In genomic region chr1:165018692-165019309, GRCm38 (mm10) we compare ENCODE assay signal across 8 mouse cellular contexts.
A peak's percentile ranks its signal among the peaks of the same experiment; 100 is the strongest.
DNase-seq lines count a peak whose midpoint lies in the region; ATAC-seq and TF ChIP-seq lines count a peak whose summit lies in the region.

No protein-coding gene starts in this region.

- DNase-seq in Muller cell, postnatal 12 days (ENCODE audit: inconsistent ontology term) = peak; percentile 76
- DNase-seq in midbrain, embryonic 10.5 days (ENCODE audit: low spot score) = peak; percentile 77
- DNase-seq in stomach, postnatal 0 days (ENCODE audit: low spot score) = peak; percentile 79
- DNase-seq in thymus, postnatal 36 days = no peak

- H3K4me2 ChIP-seq in embryonic facial prominence, embryonic 13.5 days = peak overlapping the region; percentile 59
- H3K4me2 ChIP-seq in intestine, embryonic 15.5 days (replicated peaks) = peak overlapping the region; percentile 59
- H3K4me2 ChIP-seq in stomach, postnatal 0 days (replicated peaks; ENCODE audit: low read depth) = peak overlapping the region; percentile 40

- H3K9me3 ChIP-seq in E14TG2a.4 (ENCODE audit: low read length) = no peaks in the 10 kb centered on the region
- H3K9me3 ChIP-seq in embryonic facial prominence, embryonic 13.5 days = no peaks in the 10 kb centered on the region
- no peaks in the 10 kb centered on the region for H3K9me3 ChIP-seq in intestine, embryonic 15.5 days
- no peaks in the 10 kb centered on the region for H3K9me3 ChIP-seq in midbrain, embryonic 10.5 days (replicated peaks)
- H3K9me3 ChIP-seq in stomach, postnatal 0 days (ENCODE audit: control insufficient read depth, low read length) = no peaks in the 10 kb centered on the region

- H3K27me3 ChIP-seq in E14TG2a.4 (ENCODE audit: insufficient read depth, low read length) = peaks cover 6% of the 10 kb centered on the region; the same call in 1 of the 2 replicates
- H3K27me3 ChIP-seq in embryonic facial prominence, embryonic 13.5 days = no peaks in the 10 kb centered on the region
- no peaks in the 10 kb centered on the region for H3K27me3 ChIP-seq in intestine, embryonic 15.5 days (replicated peaks)
- H3K27me3 ChIP-seq in midbrain, embryonic 10.5 days (ENCODE audit: low read depth, poor library complexity, severe bottlenecking) = no peaks in the 10 kb centered on the region
- no peaks in the 10 kb centered on the region for H3K27me3 ChIP-seq in stomach, postnatal 0 days (ENCODE audit: control insufficient read depth, insufficient read depth, low read length)

- TF ChIP-seq EP300 in stomach, postnatal 0 days (optimal IDR thresholded peaks at IDR 0.05) = no peak

- peak overlapping the region; percentile 59 for H3K9ac ChIP-seq in embryonic facial prominence, embryonic 13.5 days
- H3K9ac ChIP-seq in intestine, embryonic 15.5 days = 0 out of 2 replicates have a peak overlapping the region, but pooled peaks have one; percentile 11
- peak overlapping the region; percentile 27; the same call in 1 of the 2 replicates for H3K9ac ChIP-seq in stomach, postnatal 0 days (ENCODE audit: low read length)

- ATAC-seq in embryonic facial prominence, embryonic 13.5 days (ENCODE audit: insufficient number of reproducible peaks, insufficient read depth, low FRiP score, low TSS enrichment, low read depth) = peak; percentile 91
- peak; percentile 95 for ATAC-seq in intestine, embryonic 15.5 days
- ATAC-seq in stomach, postnatal 0 days (ENCODE audit: low FRiP score, low TSS enrichment) = peak; percentile 93
- no peak for ATAC-seq in CD4-positive, CD25-positive, alpha-beta regulatory T cell, adult 4 months

- no peak overlapping the region for H3K27ac ChIP-seq in embryonic facial prominence, embryonic 13.5 days
- H3K27ac ChIP-seq in intestine, embryonic 15.5 days = peak overlapping the region; percentile 57
- H3K27ac ChIP-seq in midbrain, embryonic 10.5 days (replicated peaks) = peak overlapping the region; percentile 80
- no peak overlapping the region for H3K27ac ChIP-seq in stomach, postnatal 0 days (replicated peaks)

- H3K36me3 ChIP-seq in E14TG2a.4 (ENCODE audit: insufficient read depth, low read length) = no peaks in the 10 kb centered on the region
- H3K36me3 ChIP-seq in embryonic facial prominence, embryonic 13.5 days = no peaks in the 10 kb centered on the region
- H3K36me3 ChIP-seq in intestine, embryonic 15.5 days = no peaks in the 10 kb centered on the region
- H3K36me3 ChIP-seq in midbrain, embryonic 10.5 days = no peaks in the 10 kb centered on the region
- no peaks in the 10 kb centered on the region for H3K36me3 ChIP-seq in stomach, postnatal 0 days (ENCODE audit: control insufficient read depth, insufficient read depth, low read length)

- H3K4me1 ChIP-seq in E14TG2a.4 (replicated peaks; ENCODE audit: low read depth, low read length) = 0 out of 2 replicates have a peak, but pooled peaks cover 5% of the 10 kb centered on the region
- peaks cover 6% of the 10 kb centered on the region; the same call in 1 of the 2 replicates for H3K4me1 ChIP-seq in embryonic facial prominence, embryonic 13.5 days
- H3K4me1 ChIP-seq in intestine, embryonic 15.5 days (replicated peaks) = no peaks in the 10 kb centered on the region
- H3K4me1 ChIP-seq in midbrain, embryonic 10.5 days = peaks cover 20% of the 10 kb centered on the region
- H3K4me1 ChIP-seq in stomach, postnatal 0 days (replicated peaks; ENCODE audit: control insufficient read depth, insufficient read depth) = no peaks in the 10 kb centered on the region

- 13% methylated on average over 16 of the region's 16 CpGs for WGBS in embryonic facial prominence, embryonic 13.5 days
- 19% methylated on average over 16 of the region's 16 CpGs for WGBS in intestine, embryonic 15.5 days
- WGBS in midbrain, embryonic 10.5 days = 16% methylated on average over 16 of the region's 16 CpGs
- WGBS in stomach, postnatal 0 days = 16% methylated on average over 16 of the region's 16 CpGs

- TF ChIP-seq CTCF in E14TG2a.4 (conservative IDR thresholded peaks at IDR 0.05; ENCODE audit: low read length) = no peak
- 0 out of 2 replicates have a peak, but pooled peaks have one; percentile 6 for TF ChIP-seq CTCF in stomach, postnatal 0 days (IDR thresholded peaks at IDR 0.05; ENCODE audit: low read depth)

- peak overlapping the region; percentile 51 for H3K4me3 ChIP-seq in E14TG2a.4 (replicated peaks; ENCODE audit: low read length)
- peak overlapping the region; percentile 41 for H3K4me3 ChIP-seq in embryonic facial prominence, embryonic 13.5 days
- H3K4me3 ChIP-seq in intestine, embryonic 15.5 days (replicated peaks) = peak overlapping the region; percentile 32
- peak overlapping the region; percentile 55 for H3K4me3 ChIP-seq in midbrain, embryonic 10.5 days
- peak overlapping the region; percentile 19; the same call in 1 of the 2 replicates for H3K4me3 ChIP-seq in stomach, postnatal 0 days (ENCODE audit: low read depth, low read length)

Comparison
In these comparisons a context has a peak if more than half of its experiments do, and no peak if none do; other contexts are left out.
1. DNase-seq: peak in Muller cell, postnatal 12 days (single experiment), midbrain, embryonic 10.5 days (single experiment) and stomach, postnatal 0 days (single experiment); none in thymus, postnatal 36 days (0 of 2).
2. H3K27ac ChIP-seq: peak in intestine, embryonic 15.5 days (single experiment) and midbrain, embryonic 10.5 days (single experiment); none in embryonic facial prominence, embryonic 13.5 days (single experiment) and stomach, postnatal 0 days (single experiment).
3. Peak in every context shown above with its lines, with median percentiles within 50 percentile points of each other: H3K4me3 ChIP-seq, H3K4me2 ChIP-seq and H3K9ac ChIP-seq.